Mouse (Mus musculus) spleen, adult 2 months (tissue): ENCODE data around the gene Tmem88. TPM values are rescaled to one million over a fixed set of nuclear protein-coding genes. Genes with fewer than 3 reads are reported as not detected.

Experiments
- DNase-seq, 2 experiments: peaks; one replicate each; pipeline versions ENCODE4 v3.0.0 to v3.0.0-alpha.2; 2012 to 2021; ENCODE audit warnings: low spot score in 2 of 2, low read depth in 1 of 2
- H3K27ac ChIP-seq: fragments of 200-500 bp; 2 replicates; pipeline ENCODE4 v1.5.1; 2012; ENCODE audit warnings: low read length, inconsistent platforms; ENCODE audit not compliant: insufficient read depth
- H3K27me3 ChIP-seq: fragments of 200-500 bp; 2 replicates; pipeline ENCODE4 v1.6.1; 2012; ENCODE audit warnings: mild to moderate bottlenecking, moderate library complexity, low read length, inconsistent platforms; ENCODE audit not compliant: control insufficient read depth, insufficient read depth
- H3K36me3 ChIP-seq: fragments of 200-500 bp; 2 replicates; pipeline ENCODE4 v1.6.1; 2012; ENCODE audit warnings: mild to moderate bottlenecking, low read length, inconsistent platforms; ENCODE audit not compliant: control insufficient read depth, insufficient read depth
- H3K4me1 ChIP-seq: fragments of 200-500 bp; 2 replicates; pipeline ENCODE4 v1.6.1; 2011; ENCODE audit warnings: inconsistent platforms; ENCODE audit not compliant: control insufficient read depth, insufficient read depth, insufficient read length
- H3K4me3 ChIP-seq: fragments of 200-500 bp; 2 replicates; pipeline ENCODE4 v1.5.1; 2011; ENCODE audit warnings: mild to moderate bottlenecking, inconsistent platforms; ENCODE audit not compliant: insufficient read depth, insufficient read length; ENCODE audit errors: extremely low read depth
- CTCF ChIP-seq: fragments of 200-500 bp; IDR thresholded peaks from 2 replicates; pipeline ENCODE4 v1.5.1; 2011; ENCODE audit warnings: mild to moderate bottlenecking, inconsistent platforms; ENCODE audit not compliant: insufficient read depth, insufficient read length, insufficient replicate concordance; ENCODE audit errors: extremely low read depth
- POLR2A ChIP-seq: fragments of 200-500 bp; IDR thresholded peaks from 2 replicates; pipeline ENCODE4 v1.6.1; 2011; ENCODE audit warnings: low read depth, low read length, inconsistent platforms
- WGBS: fragments of 180-500 bp; shearing (Covaris S2); methylation state at CpG from one replicate; pipeline ENCODE4 v1.1.7; 2018; 5-methylcytosine and 5-hydroxymethylcytosine counted together
- polyA plus RNA-seq: library from polyadenylated mRNA; depleted of rRNA; stranded (reverse); fragments of >200 nt; gene quantifications from 2 replicates; pipeline ENCODE4 v1.2.3, GENCODE M21; 2012

Gene Tmem88
- polyA plus RNA-seq, 1 experiment = 14.3 TPM

- WGBS = 37% methylated on average over 8 of the region's 8 CpGs
Measured at GRCm38 (mm10) chr11:69416921-69417448, 19.0 kb upstream of the Tmem88 start.

GRCm38 (mm10) chr11:69416509-69416908, 18.5 kb upstream of the Tmem88 start:
- DNase-seq = no peak
- 7% methylated on average over 4 of the region's 4 CpGs for WGBS
- Histone ChIP-seq H3K36me3 (no peaks in the 10 kb centered on the region), H3K27ac (no peak overlapping the region), H3K4me3 (no peak overlapping the region), H3K4me1 (peaks cover 14% of the 10 kb centered on the region; the same call in 1 of the 2 replicates), H3K27me3 (no peaks in the 10 kb centered on the region)
- TF ChIP-seq POLR2A (no peak), CTCF (no peak)

More at GRCm38 (mm10) chr11:69416921-69417448, 19.0 kb upstream of the Tmem88 start:
- H3K27me3 ChIP-seq = no peaks in the 10 kb centered on the region; the same call in 1 of the 2 replicates
- no peak overlapping the region for H3K4me3 ChIP-seq
- no peak for DNase-seq
- no peak for TF ChIP-seq CTCF
- TF ChIP-seq POLR2A = no peak
- H3K36me3 ChIP-seq = no peaks in the 10 kb centered on the region
- peaks cover 14% of the 10 kb centered on the region; the same call in 1 of the 2 replicates for H3K4me1 ChIP-seq
- H3K27ac ChIP-seq = no peak overlapping the region; the same call in 1 of the 2 replicates

DNA sequence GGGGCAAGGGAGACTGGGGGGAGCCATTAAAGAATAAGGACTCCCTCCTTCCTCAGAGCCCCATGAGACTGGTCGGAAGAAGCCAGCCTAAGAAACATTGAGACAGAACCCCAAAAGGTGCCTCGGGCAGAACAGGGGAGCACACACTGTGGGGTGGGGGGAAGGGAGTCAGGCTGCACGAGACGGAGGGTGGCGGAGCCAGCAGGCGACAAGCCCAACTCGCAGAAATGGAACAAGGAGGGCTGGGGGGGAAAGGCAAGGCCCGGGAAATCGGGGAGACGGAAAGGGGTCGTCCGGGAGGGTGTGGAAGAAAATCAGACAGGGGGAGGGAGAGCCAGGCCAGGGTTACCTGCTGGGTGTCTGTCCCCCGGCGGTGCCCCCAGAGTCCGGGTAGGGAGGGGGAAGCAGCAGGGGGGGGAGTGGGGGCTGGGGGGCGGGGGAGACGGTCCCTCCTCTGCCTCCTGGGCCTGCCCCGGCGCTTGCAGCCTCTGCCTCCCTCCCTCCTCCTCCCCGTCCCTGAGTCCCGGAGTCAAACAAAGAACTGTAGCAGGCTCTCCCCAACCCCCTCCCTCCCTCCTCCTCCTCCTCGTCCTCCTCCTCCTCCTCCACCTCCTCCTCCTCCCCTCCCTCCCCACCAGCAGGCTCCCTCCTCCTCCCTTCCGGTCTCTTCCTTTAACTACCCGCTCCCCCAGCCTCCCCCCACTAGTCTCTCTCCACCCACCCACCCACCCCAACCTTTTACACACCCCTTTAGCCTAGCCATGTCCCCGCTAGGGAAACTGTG, 17.8 kb upstream of the Tmem88 start:
- no peak for DNase-seq
- TF ChIP-seq CTCF (no peak), POLR2A (no peak)
- Histone ChIP-seq H3K36me3 (no peaks in the 10 kb centered on the region), H3K27ac (peak overlapping the region; percentile 61), H3K4me3 (peak overlapping the region; percentile 43), H3K27me3 (no peaks in the 10 kb centered on the region), H3K4me1 (peaks cover 14% of the 10 kb centered on the region; the same call in 1 of the 2 replicates)
- WGBS = 9% methylated on average over 18 of the region's 25 CpGs

- Histone ChIP-seq H3K4me1 (peaks cover 14% of the 10 kb centered on the region; the same call in 1 of the 2 replicates), H3K27ac (peak overlapping the region; percentile 61), H3K36me3 (no peaks in the 10 kb centered on the region), H3K27me3 (no peaks in the 10 kb centered on the region), H3K4me3 (peak overlapping the region; percentile 43; the same call in 1 of the 2 replicates)
- TF ChIP-seq CTCF (no peak), POLR2A (no peak)
- no peak for DNase-seq
- 19% methylated on average over 3 of the region's 3 CpGs for WGBS
Measured at GRCm38 (mm10) chr11:69415327-69415667, 17.3 kb upstream of the Tmem88 start.

DNA sequence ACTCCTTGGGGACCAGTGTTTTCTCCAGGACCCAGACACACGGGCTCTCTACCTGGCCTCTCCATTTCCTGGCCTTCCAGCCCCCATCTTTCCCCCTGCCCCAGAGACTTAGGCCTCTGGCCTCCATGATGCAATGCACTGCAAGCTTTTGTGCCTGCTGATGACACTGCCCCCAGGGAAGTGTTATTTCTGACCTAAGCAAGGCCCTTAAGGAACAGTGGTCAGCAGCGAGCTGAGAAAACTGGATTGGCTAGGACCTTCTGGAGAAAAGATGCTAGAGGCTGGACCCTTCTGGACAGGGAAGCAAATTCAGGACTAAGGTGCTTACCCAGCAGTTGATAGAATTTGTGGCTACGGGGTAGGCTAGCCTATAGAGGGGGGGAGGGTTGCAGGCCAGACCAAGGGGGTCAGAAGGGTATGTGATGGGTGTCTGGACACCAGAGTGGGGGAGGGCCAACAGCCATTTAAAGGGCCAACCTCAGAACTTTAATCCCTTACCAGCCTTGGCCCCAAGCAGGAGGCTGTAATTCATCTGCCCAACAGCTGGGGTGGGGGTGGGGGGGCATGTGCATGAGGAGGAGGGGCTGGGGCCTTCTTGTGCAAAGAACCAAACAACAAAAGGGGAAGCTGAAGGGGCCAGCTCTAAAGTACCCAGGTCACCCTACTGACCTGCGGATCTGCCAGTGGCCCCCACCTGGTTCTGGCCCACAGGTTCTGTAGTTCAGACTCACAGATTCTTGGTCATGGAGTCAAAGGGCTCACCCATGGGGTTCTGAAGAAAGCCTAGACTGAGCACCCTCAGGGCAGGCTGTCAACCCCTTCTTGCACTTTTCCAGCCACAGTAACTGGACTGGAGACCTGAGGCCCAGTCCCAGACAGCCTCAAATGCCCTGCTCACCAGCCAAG, 16.6 kb upstream of the Tmem88 start:
- 63% methylated on average over 4 of the region's 4 CpGs for WGBS
- no peak for DNase-seq
- Histone ChIP-seq H3K4me1 (peaks cover 11% of the 10 kb centered on the region; the same call in 1 of the 2 replicates), H3K36me3 (no peaks in the 10 kb centered on the region), H3K4me3 (no peak overlapping the region; the same call in 1 of the 2 replicates), H3K27me3 (no peaks in the 10 kb centered on the region), H3K27ac (peak overlapping the region; percentile 32; the same call in 1 of the 2 replicates)
- TF ChIP-seq CTCF (no peak), POLR2A (no peak)

- H3K36me3 ChIP-seq = no peaks in the 10 kb centered on the region
- no peak for TF ChIP-seq POLR2A
- no peak for TF ChIP-seq CTCF
- WGBS = 55% methylated on average over 12 of the region's 12 CpGs
- H3K27me3 ChIP-seq = no peaks in the 10 kb centered on the region
- no peak within 1 kb of the TSS for H3K4me3 ChIP-seq
- peaks cover 8% of the 10 kb centered on the region; the same call in 1 of the 2 replicates for H3K4me1 ChIP-seq
- 0 out of 2 replicates have a peak within 1 kb of the TSS, but pooled peaks have one; percentile 5 for H3K27ac ChIP-seq
- no peak for DNase-seq
Measured at GRCm38 (mm10) chr11:69413221-69414181, 15.5 kb upstream of the Tmem88 start, which contains the start of gene Kdm6b. Gene Kdm6b, minus strand, starts transcription at chr11:69413675.
